Mouse (Mus musculus) erythroblast, adult 5-6 weeks (primary cell): ENCODE measurements around the gene Gpr27. TPM values are rescaled to one million over a fixed set of nuclear protein-coding genes. Genes with fewer than 3 reads are reported as not detected.

Experiments used
- ATAC-seq: replicated peaks from 2 replicates; pipeline ENCODE4 v1.8.0; 2016; ENCODE audit warnings: moderate number of reproducible peaks, mild to moderate bottlenecking, moderate TSS enrichment, inconsistent platforms; ENCODE audit not compliant: poor library complexity, low FRiP score, severe bottlenecking
- total RNA-seq, 2 experiments: library from RNA; stranded (forward) in 1 of 2; stranded (reverse) in 1 of 2; fragments of 150-400 nt in 1 of 2; fragments of 200-764, 138-1000 nt in 1 of 2; gene quantifications; 2 replicates each; pipeline versions ENCODE4 v1.2.3 to v1.2.4; 2015 to 2017; ENCODE audit warnings: low replicate concordance in 2 of 2

Gpr27 gene
- total RNA-seq, 2 experiments from 2014 or later: not detected

DNA sequence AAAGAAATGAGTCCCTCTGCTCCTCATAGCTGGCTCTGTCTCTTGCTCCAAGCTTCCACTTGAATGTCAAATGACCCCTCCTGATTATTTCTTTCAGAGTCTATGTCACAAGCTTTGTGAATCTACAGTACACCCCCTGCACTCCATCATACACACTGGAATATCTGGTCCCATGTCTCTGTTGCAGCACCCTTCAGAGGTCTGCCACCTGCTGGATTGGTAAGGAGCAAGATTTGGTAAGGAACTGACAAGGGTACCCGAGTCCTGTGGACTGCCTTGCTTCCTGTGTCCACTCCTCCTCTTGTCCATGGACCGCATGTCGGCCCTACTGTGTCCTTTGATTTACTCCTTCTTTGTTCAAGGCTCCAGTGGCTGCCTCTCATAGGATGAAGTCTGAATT, 20.7 kb upstream of the Gpr27 start:
- ATAC-seq: no peak

DNA sequence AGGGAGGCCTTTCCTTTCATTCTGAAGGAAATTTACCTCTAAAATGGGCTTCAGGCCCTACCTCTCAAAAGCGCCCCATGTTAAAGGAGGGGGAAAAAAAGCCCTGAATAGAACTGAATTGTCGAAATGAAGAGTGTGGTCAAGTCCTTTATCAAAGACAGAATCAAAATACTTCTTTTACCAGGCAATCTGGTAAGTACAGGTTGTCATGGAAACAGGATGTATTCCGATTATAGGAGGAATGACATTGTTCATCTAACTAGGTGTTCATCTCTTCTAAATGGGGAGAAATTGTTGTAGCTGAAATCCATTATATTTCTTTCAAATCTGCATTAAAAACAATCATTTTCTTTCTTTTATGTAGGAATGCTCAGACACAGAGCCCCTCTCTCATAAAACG, 18.0 kb upstream of the Gpr27 start:
- ATAC-seq: no peak

DNA sequence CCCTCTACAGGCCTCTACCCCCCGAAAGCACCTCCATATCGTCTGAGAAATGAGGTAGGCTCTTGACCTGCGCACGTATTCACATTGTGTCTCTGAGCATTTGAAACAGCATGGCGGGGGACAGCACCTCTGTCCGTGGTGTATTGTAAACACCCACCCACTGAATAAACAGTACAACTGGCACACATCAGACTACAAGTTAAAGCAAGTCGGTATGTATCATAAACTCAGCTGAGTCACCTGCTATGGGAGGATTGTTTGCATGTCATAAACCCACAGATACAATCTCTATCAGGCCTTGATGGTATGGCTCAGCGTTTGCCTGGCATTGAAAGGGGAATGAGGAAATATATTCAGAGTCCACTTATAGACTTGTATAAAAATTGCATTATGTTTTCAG, 15.2 kb upstream of the Gpr27 start:
- ATAC-seq: no peak

- ATAC-seq: no peak
These were observed 14.4 kb upstream of the Gpr27 start for GRCm38 (mm10) chr6:99678108-99678507.

DNA sequence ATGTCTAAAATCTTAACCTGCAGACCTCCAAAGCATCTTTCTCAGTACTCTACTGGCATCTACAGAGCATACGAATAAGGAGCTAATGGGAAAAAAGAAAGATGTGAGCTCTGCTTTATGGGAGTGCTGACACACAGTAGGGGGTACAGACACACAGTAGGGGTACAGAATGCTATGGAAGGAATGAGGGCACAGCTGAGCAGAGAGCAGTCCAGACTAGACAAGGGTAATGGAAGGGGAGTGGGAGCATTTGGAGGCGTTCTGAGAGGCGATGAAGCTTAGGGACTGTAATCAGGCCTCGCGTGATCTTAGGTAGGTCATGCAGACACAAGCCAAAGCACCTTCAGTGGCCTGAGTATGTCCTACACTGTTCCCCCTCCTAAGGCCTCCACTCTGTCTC, 8.5 kb upstream of the Gpr27 start:
- ATAC-seq: no peak

DNA sequence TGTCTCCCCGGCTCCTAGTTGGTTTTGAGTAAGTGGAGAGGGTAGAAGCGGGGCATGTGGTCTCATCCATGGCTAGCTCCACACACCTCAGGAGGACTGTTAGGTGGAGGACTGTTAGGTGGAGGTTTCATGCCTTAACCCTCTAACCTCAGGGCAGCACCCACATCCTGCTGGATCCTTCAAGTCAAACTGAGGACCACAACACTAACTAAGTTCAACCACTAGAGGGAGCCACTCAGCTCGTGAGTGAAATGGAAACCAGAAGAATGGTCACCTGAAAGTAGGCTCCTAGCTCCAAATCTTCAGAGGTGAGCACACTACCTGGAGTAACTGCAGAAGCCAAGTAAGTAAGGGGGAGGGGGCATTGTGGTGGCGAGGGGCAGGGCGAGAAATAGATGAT, 7.6 kb upstream of the Gpr27 start:
- ATAC-seq: no peak; the same call in 1 of the 2 replicates

GRCm38 (mm10) chr6:99688513-99688912, 4.0 kb upstream of the Gpr27 start:
- no peak for ATAC-seq

DNA sequence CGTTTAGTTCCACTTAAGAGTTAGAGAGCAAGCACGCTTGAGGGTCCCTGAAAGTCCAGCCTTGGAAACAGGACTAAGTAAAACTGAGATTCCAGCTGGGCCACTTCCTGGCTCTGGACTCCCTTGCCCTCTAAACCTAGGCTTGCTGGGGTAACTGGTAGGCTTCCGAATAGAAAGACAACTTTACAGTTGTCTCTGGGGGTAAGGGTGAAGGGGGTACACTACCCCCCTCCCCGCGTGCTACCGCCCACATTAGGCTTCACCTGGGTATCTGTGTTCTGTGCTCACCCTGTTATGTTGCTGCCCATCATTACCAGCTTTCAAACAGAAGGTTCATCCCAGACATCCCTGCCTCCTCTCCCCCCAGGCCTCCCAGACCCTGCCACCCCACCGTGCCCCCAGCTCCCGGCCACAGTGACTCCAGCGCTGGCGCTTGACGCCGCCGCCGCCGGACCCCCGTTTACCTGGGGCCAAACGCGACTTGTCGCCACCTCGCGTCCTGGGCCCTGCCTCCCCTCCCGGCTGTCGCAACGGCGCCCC, 743 bp upstream of the Gpr27 start:
- no peak for ATAC-seq

DNA sequence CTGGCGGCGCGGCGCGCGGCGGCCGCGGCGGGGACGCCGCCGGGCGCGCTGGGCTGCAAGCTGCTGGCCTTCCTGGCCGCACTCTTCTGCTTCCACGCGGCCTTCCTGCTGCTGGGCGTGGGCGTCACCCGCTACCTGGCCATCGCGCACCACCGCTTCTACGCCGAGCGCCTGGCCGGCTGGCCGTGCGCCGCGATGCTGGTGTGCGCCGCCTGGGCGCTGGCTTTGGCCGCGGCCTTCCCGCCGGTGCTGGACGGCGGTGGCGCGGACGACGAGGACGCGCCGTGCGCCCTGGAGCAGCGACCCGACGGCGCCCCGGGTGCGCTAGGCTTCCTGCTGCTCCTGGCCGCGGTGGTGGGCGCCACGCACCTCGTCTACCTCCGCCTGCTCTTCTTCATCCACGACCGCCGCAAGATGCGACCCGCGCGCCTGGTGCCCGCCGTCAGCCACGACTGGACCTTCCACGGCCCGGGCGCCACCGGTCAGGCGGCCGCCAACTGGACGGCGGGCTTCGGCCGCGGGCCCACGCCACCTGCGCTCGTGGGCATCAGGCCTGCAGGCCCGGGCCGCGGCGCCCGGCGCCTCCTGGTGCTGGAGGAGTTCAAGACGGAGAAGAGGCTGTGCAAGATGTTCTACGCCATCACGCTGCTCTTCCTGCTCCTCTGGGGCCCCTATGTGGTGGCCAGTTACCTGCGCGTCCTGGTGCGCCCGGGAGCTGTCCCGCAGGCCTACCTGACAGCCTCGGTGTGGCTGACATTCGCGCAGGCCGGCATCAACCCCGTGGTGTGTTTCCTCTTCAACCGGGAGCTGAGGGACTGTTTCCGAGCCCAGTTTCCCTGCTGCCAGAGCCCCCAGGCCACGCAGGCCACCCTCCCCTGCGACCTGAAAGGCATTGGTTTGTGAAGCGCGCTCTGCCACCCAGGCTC, 700 bp downstream of the Gpr27 start:
- ATAC-seq: no peak

GRCm38 (mm10) chr6:99700484-99700883, 8.0 kb downstream of the Gpr27 start:
- no peak for ATAC-seq

GRCm38 (mm10) chr6:99711576-99712101, 19.2 kb downstream of the Gpr27 start:
- no peak for ATAC-seq

DNA sequence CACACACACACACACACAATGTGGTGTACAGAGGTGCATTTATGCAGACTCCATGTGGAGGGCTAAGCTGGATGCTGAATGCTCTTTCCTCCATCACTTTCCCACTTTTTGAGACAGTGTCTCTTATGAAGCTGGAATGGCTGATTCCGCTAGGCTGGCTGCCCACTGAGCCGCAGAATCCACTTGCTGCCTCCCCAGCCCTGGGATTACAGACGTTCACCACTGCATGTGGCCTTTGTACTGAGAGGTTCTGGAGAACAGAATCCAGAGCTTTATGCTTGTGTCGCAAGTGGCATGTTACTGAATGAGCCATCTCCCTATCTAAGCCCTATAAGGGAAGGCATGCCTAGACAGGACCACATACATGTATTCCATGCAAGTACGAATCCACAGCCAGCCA, 20.8 kb downstream of the Gpr27 start:
- no peak for ATAC-seq

- ATAC-seq: no peak
These were observed 22.7 kb downstream of the Gpr27 start for GRCm38 (mm10) chr6:99715191-99715590.

GRCm38 (mm10) chr6:99715913-99716312, 23.4 kb downstream of the Gpr27 start:
- ATAC-seq: no peak

- no peak for ATAC-seq
These were observed 28.6 kb downstream of the Gpr27 start for GRCm38 (mm10) chr6:99721032-99721431.

DNA sequence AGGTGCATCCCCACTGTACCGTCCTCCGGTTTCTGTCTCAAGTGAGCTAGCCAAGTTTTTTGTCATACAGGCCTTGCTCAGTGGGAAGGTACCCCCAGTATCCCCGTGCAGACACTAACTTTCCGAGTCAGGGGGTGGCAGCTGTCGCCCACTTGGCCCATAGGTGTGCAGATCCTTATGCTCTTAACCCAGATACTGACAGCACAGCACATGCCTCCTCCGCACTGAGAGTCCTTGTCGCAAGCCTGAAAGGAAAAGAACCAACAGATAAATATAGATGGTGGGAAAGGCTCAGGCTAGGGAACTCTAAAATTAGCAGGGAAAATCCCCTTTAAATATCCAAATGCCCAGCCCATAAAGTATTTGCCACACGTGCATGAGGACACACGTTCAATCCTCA, 29.9 kb downstream of the Gpr27 start:
- ATAC-seq: no peak

- no peak for ATAC-seq
These were observed 33.6 kb downstream of the Gpr27 start, which contains the start of gene Prok2 for GRCm38 (mm10) chr6:99725971-99726561. Prok2 (minus strand) TSS chr6:99726392.

- ATAC-seq: no peak
These were observed 34.3 kb downstream of the Gpr27 start for GRCm38 (mm10) chr6:99726576-99727303.

GRCm38 (mm10) chr6:99729853-99730252, 37.4 kb downstream of the Gpr27 start:
- ATAC-seq: no peak

- ATAC-seq: no peak
These were observed 39.4 kb downstream of the Gpr27 start for GRCm38 (mm10) chr6:99731926-99732325.
